Mouse (Mus musculus): ENCODE data around the gene Nutf2.

Gene Nutf2

DNA sequence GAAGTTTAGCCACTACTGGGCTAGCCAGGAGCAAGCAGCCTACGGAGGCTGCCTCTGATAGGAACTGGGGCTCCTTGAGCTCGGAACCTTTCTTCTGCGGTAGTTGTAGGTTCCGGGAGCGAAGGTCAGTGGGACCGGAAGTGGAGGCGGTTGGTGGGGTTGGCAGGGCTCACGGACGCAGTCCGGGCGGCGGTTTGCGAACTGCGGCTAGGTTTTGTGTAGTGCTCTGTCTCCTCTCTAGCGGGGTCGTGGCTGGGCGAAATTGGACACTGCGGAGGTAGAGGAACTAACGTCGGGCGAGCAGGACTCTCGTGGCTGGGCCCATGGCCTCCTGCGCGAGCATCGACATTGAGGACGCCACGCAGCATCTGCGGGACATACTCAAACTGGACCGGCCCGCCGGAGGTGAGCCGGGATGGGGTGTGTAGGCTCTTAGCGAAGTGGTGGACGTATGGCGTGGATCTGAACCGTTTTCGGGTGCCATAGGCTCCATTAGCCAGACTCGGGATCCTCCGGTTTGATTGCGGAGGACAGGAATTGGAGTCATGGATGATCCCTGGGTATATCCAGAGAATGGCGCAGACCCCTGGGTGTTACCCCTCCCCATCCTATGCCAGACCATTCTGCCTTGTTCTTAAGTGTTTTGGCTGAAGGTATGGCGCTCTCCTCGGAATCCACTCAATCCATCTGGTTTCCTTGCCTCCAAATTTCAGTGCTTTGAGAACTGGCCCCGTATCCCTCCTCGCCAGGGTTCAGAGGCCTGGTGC, 20.6 kb downstream of the Nutf2 start, which contains the start of gene Edc4:
Gene Edc4 (plus strand): TSS at position 128 of the 767 bp plus-strand sequence.
- ChIA-PET POLR2A (interaction anchor here in 3 of 4 experiments (0.6 to 8.4 kb wide), 18 partner anchors 11 to 287 kb away, joined by 3 to 58 read pairs (median 7); partner anchors contain the start of genes Nutf2 (in 3 of the 3), Nrn1l (in 2 of the 3) and Pskh1 (in 1 of the 3)), CTCF (interaction anchor here in 1 of 4 experiments (0.6 kb wide), 2 partner anchors 10 to 1868 kb away, joined by 3 to 6 read pairs; no protein-coding TSS in a partner anchor)

DNA sequence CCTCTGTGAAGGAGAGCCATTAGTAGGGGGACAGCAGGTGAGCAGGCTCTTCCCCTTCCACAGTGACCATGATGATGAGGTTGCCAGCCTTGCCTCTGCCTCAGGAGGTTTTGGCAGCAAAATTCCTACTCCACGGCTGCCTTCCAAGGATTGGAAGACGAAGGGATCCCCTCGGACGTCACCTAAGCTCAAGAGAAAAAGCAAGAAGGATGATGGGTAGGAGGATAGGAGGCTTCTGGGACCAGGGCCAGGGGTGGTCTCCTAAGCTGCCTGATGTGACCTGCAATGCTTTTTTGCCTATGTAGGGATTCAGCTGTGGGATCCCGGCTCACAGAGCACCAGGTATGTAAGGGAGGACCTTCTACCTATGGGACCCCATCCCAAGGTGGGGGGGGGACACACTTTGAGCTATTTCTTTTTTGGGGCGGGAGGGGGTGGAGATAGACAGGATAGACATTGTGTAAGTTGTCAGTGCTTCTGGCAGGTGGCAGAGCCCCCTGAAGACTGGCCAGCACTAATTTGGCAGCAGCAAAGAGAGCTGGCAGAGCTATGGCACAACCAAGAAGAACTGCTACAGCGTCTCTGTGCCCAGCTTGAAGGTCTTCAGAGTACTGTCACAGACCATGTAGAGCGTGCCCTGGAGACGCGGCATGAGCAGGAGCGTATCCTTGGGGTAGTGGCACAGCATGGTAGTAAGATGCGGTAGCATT, 29.5 kb downstream of the Nutf2 start:
- ChIA-PET CTCF (interaction anchor here (0.5 to 2.2 kb wide), 5 partner anchors 24 to 337 kb away, joined by 3 to 7 read pairs (median 3); no protein-coding TSS in a partner anchor), POLR2A (interaction anchor here in 3 of 4 experiments (0.6 to 2.4 kb wide), 14 partner anchors 10 to 307 kb away, joined by 3 to 8 read pairs (median 4); partner anchors contain the start of genes Pskh1 (in 3 of the 3) and Thap11 (in 1 of the 3))

DNA sequence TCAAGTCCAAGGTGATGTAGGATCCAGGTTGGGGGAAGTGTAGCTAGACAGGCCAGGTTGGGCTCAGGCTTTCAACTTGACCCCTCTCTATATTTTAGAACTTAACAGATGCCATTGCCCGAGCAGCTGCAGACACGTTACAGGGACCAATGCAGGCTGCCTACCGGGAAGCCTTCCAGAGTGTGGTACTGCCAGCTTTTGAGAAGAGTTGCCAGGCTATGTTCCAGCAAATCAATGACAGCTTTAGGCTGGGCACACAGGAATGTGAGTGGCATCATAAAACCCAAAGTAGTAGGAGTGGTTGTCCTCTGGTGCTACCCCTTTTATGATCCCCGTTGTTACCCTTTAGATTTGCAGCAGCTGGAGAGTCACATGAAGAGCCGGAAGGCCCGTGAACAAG, 30.5 kb downstream of the Nutf2 start:
- CTCF ChIA-PET = interaction anchor here in 2 of 4 experiments (0.7 to 2.2 kb wide), 3 partner anchors 25 to 166 kb away, joined by 3 to 7 read pairs (median 3); no protein-coding TSS in a partner anchor
- POLR2A ChIA-PET = interaction anchor here in 3 of 4 experiments (0.5 to 1.8 kb wide), 15 partner anchors 8 to 308 kb away, joined by 3 to 8 read pairs (median 4); partner anchors contain the start of gene Pskh1 (in 3 of the 3)

DNA sequence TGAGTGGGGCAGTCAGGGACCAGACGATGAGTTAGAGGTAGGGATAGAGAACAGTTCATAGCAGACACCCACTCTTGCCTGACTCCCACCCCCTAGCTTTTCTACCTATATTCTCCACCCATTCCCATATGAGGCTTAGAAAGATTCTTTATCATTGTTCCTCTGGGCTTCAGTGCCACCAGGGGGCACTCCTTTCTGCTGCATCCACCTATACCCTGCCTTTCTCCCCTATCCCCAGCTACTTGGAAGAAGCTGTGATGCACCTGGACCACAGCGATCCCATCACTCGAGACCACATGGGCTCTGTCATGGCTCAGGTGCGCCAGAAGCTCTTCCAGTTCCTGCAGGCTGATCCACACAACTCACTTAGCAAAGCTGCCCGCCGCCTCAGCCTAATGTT, 32.1 kb downstream of the Nutf2 start:
- CTCF ChIA-PET = interaction anchor here (0.6 to 3.6 kb wide), 11 partner anchors 9 to 287 kb away, joined by 3 to 23 read pairs (median 5); partner anchors contain the start of gene Ripor1 (in 1 of the 4)
- POLR2A ChIA-PET = interaction anchor here in 3 of 4 experiments (0.5 to 4.0 kb wide), 20 partner anchors 8 to 382 kb away, joined by 3 to 19 read pairs (median 5); partner anchors contain the start of genes Nutf2 (in 3 of the 3), Edc4 (in 1 of the 3), Pskh1 (in 1 of the 3) and Ranbp10 (in 1 of the 3)

DNA sequence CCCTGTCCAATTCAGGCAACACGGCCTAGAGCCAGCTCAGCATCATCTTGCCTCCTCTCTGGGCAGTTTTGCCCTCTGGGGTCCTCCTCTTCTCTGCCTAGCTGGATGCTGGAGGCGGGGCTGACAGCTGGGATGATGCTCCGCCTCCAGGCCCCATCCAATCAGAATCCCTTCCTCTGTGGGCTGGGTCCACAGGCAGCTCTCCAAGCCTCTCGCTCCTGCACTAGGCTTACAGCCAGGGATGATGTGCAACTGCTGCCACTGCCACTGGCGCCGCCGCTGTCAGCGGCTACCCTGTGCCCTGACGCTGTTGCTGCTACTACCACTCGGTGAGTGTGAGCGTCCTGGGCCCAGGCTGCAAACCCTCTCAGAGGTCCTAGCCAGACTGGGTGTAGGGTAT, 33.0 kb downstream of the Nutf2 start, which contains the start of gene Nrn1l:
Gene Nrn1l (plus strand): TSS at position 229 of the 400 bp plus-strand sequence.
- POLR2A ChIA-PET = interaction anchor here in 3 of 4 experiments (0.6 to 4.0 kb wide), 26 partner anchors 8 to 318 kb away, joined by 3 to 19 read pairs (median 4); partner anchors contain the start of genes Nutf2 (in 3 of the 3), Edc4 (in 2 of the 3), Carmil2 (in 1 of the 3) and Ranbp10 (in 1 of the 3)
- CTCF ChIA-PET = interaction anchor here (0.6 to 3.6 kb wide), 13 partner anchors 14 to 549 kb away, joined by 3 to 23 read pairs (median 3); partner anchors contain the start of gene Nutf2 (in 2 of the 4)

DNA sequence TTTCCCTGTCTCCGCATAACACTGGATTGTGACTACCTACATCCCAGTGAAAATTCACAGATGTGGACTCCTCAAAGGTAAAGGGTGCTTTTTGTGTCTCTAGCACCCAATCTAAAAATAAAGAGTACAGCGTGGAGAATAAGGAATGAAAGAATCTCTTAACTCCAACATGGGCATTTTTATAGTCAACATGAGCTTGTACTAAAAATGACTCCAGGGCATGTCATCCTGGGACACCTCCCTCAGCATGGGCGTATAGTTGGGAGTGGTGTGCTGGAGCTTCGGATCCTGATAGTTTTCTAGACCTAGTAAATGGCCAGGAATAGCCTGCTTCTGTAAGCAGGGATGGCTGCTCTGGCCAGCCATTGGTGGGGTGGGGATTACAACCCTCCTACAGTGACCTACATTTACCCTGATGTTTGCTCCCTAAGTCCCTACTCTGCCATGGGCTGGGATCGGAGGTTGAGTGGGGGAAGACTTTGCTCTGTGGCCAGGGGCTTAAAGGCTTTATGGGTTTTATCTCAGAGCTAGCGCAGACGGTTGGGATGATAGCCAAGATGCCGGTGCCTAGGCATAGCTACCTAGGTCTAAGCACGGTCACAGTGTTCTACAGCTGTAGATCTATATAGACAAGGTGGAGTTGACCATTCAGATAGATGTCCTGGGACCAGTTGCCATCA, 37.6 kb downstream of the Nutf2 start:
- ChIA-PET CTCF (interaction anchor here in 1 of 4 experiments (0.6 kb wide), 1 partner anchor 63 kb away, joined by 4 read pairs; no protein-coding TSS in a partner anchor), POLR2A (interaction anchor here in 1 of 4 experiments (1.8 kb wide), 1 partner anchor 42 kb away, joined by 5 read pairs; no protein-coding TSS in a partner anchor)

DNA sequence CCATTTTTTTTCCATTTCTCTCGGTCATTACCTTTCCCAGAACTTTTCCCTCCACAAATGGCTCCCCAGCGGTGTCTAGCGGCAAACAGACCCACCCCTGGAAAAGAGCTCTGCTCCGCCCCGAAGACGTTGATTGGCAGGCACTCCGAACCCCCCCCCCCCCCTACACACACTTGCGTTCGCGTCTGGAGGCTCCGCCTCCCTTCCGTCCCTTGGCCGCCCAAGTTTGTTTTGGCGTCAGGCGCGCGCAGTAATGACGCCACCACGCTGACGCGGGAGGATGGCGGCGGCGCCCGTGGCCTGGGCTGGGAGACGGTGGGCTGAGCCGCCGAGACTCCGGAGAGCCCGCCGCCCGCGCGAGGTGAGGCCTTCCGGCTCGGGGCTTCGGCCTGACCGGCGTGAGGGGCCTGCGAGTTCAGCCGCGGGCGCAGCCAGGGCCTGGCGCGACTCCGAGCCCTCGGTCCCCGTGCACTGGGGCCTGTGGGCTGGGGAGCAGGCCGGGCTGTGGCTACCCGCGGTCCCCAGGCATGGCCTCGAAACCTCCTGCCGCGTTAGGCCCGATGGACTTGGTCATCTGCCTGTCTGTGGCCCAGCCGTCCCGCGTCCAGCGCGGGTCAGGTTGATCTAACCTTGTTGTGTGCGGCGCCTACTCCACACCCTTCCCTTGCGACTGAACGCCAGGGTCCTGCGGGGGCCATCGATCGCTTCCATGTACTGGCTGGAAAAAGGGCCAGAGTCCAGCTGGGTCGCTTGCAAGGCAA, 40.0 kb downstream of the Nutf2 start, which contains the start of gene Pskh1:
Gene Pskh1 (plus strand): TSS at position 262 of the 761 bp plus-strand sequence.
- POLR2A ChIA-PET = interaction anchor here (0.5 to 4.4 kb wide), 110 partner anchors 8 to 1407 kb away, joined by 3 to 41 read pairs (median 4); partner anchors contain the start of genes Nutf2 (in 4 of the 4), Ranbp10 (in 3 of the 4), Acd (in 2 of the 4) and Ddx28 (in 2 of the 4)
- CTCF ChIA-PET = interaction anchor here (0.5 to 2.4 kb wide), 25 partner anchors 10 to 515 kb away, joined by 3 to 15 read pairs (median 3); partner anchors contain the start of genes Ctcf (in 1 of the 4), Nutf2 (in 1 of the 4) and Zfp90 (in 1 of the 4)

DNA sequence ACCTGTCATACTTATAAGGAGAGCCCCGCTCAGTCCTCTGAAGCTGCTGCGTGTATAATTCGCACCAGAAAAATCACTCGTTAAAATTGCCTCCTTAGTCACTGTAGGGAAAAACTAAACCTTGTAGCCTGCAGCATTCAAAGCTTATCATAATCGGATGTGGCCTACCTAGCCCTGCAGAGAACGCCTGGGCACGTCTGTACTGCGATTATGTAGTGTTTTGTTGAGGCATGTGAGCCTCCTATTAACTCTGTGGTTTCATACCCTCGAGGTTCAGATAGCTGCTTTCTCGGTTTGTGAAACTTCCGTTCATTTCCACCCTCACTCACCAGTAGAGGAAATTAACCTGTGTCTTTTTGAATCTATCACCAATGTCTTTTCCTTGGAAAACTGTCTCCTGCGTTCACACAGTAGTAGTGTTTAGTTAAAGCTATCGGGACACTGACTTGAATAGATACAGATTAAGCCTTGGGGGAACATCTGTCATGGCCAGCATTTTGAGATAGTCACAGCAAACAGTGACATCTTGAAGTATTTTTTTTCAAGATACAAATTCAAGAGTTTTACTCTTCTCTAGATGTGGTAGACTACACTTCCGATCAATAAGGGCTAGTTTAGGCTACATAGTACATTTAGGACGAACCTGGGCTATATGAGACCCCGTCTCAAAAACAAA, 40.7 kb downstream of the Nutf2 start:
- ChIA-PET POLR2A (interaction anchor here in 3 of 4 experiments (0.5 to 4.4 kb wide), 39 partner anchors 8 to 295 kb away, joined by 3 to 41 read pairs (median 6); partner anchors contain the start of genes Acd (in 2 of the 3), Nrn1l (in 2 of the 3), Nutf2 (in 2 of the 3) and Pard6a (in 2 of the 3)), CTCF (interaction anchor here in 2 of 4 experiments (0.8 to 2.4 kb wide), 4 partner anchors 29 to 89 kb away, joined by 3 to 7 read pairs (median 6); no protein-coding TSS in a partner anchor)

DNA sequence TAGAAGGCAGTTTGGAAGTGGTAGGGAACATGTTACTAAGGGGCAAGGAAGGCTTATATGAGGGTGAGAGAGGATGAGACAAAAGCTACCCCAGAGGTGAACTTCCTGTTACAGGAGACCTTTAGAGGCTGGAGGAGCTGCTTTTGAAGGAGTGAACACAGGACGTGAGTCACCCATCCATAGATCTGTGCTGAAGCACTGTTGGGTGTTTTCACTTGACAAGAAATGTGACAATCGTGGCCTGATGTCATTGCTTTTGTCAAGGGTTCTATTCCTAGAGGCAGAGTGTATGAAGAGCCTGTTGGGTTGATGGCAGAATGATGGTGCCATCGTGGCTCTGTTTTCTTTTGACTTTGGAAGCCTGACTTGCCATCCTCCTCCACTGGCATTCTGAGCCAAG, 59.0 kb downstream of the Nutf2 start:
- POLR2A ChIA-PET = interaction anchor here in 1 of 4 experiments (1.7 to 4.7 kb wide), 2 partner anchors 10 to 11 kb away, joined by 5 to 18 read pairs; no protein-coding TSS in a partner anchor
- CTCF ChIA-PET = interaction anchor here in 2 of 4 experiments (1.2 to 1.6 kb wide), 2 partner anchors 11 to 65 kb away, joined by 3 to 5 read pairs; no protein-coding TSS in a partner anchor

DNA sequence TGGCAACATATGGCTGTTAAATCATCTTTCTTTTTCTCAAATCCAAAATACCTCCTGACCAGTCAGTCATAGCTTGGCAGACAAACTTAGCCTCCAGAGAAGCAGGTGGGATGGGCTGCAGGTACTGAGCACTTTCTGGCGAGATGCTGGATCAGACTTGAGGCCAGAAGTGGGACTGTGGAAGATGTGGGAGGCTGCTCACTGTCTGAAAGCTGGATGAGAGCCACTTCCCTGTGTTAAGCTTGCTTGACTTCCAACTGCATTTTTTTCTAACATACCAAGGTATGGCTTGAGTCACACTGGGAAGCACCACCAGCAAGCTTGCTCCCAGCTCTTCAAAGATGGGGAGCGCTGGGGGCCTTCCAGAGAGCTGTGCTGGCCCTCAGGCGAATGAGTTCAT, 64.7 kb downstream of the Nutf2 start:
- ChIA-PET POLR2A (interaction anchor here (0.5 to 3.4 kb wide), 23 partner anchors 8 to 131 kb away, joined by 3 to 21 read pairs (median 3); partner anchors contain the start of genes Pskh1 (in 3 of the 4), Slc12a4 (in 2 of the 4) and Nutf2 (in 1 of the 4)), CTCF (interaction anchor here in 2 of 4 experiments (0.6 to 1.0 kb wide), 3 partner anchors 35 to 645 kb away, joined by 3 to 5 read pairs (median 4); no protein-coding TSS in a partner anchor)
